Mouse (Mus musculus): ENCODE measurements at regions not wholly inside any gene's neighbourhood (a gene's known extent, or its start where the extent isn't known, plus 50 kb on each side); places are given as distances from the start of the nearest gene placed in this dataset.
"Not testable (repeated sequence)": the region's sequence is repeated elsewhere in the genome, so short reads cannot be mapped to it uniquely, and the experiment has no call there.

DNA sequence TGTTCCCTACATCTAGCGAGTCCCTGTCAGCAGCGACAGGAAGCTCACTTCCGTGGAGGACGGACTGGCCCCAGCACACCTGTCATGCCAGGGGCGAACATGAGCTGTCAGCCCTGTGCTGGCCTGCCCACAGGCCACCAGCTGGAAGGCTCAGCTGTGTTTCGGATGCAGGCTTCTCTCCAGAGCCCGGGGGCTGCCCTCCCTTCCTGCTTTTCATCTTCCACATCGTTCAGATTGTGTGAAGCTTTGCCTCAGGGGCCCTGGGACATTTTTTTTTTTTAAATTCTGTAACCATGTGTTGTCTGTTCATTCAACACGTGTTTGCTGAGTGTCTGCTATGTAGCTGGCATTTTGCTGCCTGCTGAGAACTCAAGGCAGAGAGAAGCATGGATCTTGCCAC lies 167.2 kb downstream of the Csl start:
- Histone ChIP-seq H3K9me3 (ENCODE audit: control insufficient read depth, low read length) (no peaks in the 10 kb centered on the region), H3K9ac (ENCODE audit: low read depth, low read length) (no peak overlapping the region), H3K36me3 (ENCODE audit: control insufficient read depth, insufficient read depth, low read length) (no peaks in the 10 kb centered on the region), H3K4me3 (ENCODE audit: low read depth, low read length) (no peak overlapping the region), H3K4me1 (replicated peaks; ENCODE audit: control insufficient read depth, insufficient read depth, low read length) (no peaks in the 10 kb centered on the region), H3K27me3 (replicated peaks; ENCODE audit: control insufficient read depth, insufficient read depth, low read length) (no peaks in the 10 kb centered on the region), H3K4me2 (no peak overlapping the region), H3K27ac (ENCODE audit: low read depth, low read length) (no peak overlapping the region)
- ATAC-seq (replicated peaks; ENCODE audit: low FRiP score) (no peak), DNase-seq (ENCODE audit: low spot score) (no peak)
- 34% methylated on average over 9 of the region's 9 CpGs for WGBS

DNA sequence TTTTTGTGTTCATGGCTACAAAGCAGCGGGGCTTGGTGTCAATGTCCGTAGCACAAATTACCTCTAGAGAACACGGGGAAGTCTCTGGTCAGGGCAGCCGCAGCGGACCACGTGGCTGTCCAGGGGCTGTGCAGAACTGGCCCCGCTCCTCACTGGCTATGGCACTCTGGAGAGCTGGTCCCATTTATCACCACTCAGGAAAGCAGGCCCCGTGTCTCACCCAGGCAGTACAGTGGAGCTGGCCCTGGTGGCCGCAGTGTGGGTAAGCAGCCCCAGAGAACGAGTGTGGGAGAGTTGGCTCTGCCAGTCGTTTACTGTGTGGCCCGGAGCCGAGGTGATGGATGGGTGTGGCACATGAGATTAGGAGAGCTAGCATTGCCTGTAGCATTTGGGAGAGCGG lies 163.8 kb downstream of the Csl start:
- Histone ChIP-seq H3K4me3 (ENCODE audit: low read depth, low read length) (no peak overlapping the region), H3K9ac (ENCODE audit: low read depth, low read length) (no peak overlapping the region), H3K27me3 (replicated peaks; ENCODE audit: control insufficient read depth, insufficient read depth, low read length) (no peaks in the 10 kb centered on the region), H3K36me3 (ENCODE audit: control insufficient read depth, insufficient read depth, low read length) (no peaks in the 10 kb centered on the region), H3K27ac (ENCODE audit: low read depth, low read length) (no peak overlapping the region), H3K4me1 (replicated peaks; ENCODE audit: control insufficient read depth, insufficient read depth, low read length) (no peaks in the 10 kb centered on the region), H3K4me2 (no peak overlapping the region), H3K9me3 (ENCODE audit: control insufficient read depth, low read length) (no peaks in the 10 kb centered on the region)
- DNase-seq (ENCODE audit: low spot score) = no peak
- no peak; the same call in 1 of the 2 replicates for ATAC-seq (replicated peaks; ENCODE audit: low FRiP score)
- 77% methylated on average over 14 of the region's 14 CpGs for WGBS

DNA sequence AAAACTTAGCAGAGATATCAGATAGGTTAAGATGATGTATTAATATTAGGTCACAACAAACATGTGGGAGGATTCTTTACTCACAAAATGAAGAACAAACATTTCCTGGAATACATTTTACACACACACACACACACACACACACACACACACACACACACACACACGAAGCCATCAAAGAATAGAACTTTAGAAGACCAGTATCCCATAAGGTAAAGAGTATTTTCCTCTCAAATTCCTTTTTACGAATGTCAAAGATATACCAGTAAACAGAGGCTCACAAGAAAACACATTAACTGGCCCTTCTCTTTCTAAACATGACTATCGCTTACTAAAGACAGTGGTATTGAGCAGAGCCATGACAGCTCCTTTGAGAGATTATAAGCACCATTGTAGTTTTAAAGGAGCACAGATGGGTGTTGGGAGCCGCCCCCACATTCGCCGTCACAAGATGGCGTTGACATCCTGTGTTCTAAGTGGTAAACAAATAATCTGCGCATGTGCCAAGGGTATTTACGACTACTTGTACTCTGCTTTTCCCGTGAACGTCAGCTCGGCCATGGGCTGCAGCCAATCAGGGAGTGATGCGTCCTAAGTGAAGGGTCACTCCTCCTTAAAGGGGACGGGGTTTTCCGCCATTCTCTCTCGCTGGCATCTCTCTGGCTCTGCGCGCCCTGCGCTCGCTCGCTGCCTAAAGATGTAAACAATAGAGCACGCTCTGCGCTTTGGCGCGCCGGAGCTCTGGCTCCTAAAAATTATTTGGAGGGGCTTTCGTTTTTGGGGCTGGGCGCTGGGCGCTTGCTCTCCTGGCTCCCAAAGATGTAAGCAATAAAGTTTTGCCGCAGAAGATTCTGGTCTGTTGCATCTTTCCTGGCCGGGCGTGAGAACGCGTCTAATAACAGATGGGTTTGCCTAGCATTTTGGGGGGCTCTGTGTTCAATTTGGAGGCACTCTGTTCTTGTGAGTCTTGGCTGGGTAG lies 160.0 kb downstream of the Csl start:
- H3K36me3 ChIP-seq (ENCODE audit: control insufficient read depth, insufficient read depth, low read length); H3K27ac ChIP-seq (ENCODE audit: low read depth, low read length); H3K9me3 ChIP-seq (ENCODE audit: control insufficient read depth, low read length); H3K27me3 ChIP-seq (replicated peaks; ENCODE audit: control insufficient read depth, insufficient read depth, low read length); ATAC-seq (replicated peaks; ENCODE audit: low FRiP score); H3K4me1 ChIP-seq (replicated peaks; ENCODE audit: control insufficient read depth, insufficient read depth, low read length); DNase-seq (ENCODE audit: low spot score): not testable (repeated sequence)
- 54% methylated on average over 21 of the region's 34 CpGs for WGBS
- Histone ChIP-seq H3K4me3 (ENCODE audit: low read depth, low read length) (peak overlapping the region; percentile 39), H3K9ac (ENCODE audit: low read depth, low read length) (0 out of 2 replicates have a peak overlapping the region, but pooled peaks have one; percentile 20), H3K4me2 (peak overlapping the region; percentile 52)

DNA sequence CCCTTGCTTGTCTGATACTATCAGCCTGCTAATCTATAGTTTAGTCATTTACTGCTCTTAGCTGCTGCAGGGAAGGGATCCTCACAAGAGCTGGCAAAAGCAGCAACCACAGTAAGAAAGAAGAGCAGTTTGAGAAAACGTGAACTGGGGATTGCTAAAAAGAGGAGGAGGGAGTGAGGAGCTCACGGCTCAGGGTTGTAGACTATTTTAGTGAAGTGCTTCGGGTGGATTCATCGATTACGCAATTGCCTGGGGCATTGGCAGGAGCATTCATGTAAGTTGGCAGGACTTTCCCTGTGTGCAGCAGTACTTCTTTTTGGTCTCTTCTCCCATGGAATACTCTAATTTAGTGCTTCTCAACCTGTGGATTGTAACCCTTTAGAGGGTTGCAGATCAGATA lies 157.1 kb downstream of the Csl start:
- Histone ChIP-seq H3K4me3 (ENCODE audit: low read depth, low read length) (no peak overlapping the region), H3K4me2 (no peak overlapping the region), H3K4me1 (replicated peaks; ENCODE audit: control insufficient read depth, insufficient read depth, low read length) (no peaks in the 10 kb centered on the region), H3K9me3 (ENCODE audit: control insufficient read depth, low read length) (no peaks in the 10 kb centered on the region), H3K36me3 (ENCODE audit: control insufficient read depth, insufficient read depth, low read length) (no peaks in the 10 kb centered on the region), H3K27ac (ENCODE audit: low read depth, low read length) (no peak overlapping the region), H3K9ac (ENCODE audit: low read depth, low read length) (no peak overlapping the region), H3K27me3 (replicated peaks; ENCODE audit: control insufficient read depth, insufficient read depth, low read length) (no peaks in the 10 kb centered on the region)
- no peak for ATAC-seq (replicated peaks; ENCODE audit: low FRiP score)
- WGBS = 72% methylated on average over 5 of the region's 5 CpGs
- DNase-seq (ENCODE audit: low spot score) = no peak

DNA sequence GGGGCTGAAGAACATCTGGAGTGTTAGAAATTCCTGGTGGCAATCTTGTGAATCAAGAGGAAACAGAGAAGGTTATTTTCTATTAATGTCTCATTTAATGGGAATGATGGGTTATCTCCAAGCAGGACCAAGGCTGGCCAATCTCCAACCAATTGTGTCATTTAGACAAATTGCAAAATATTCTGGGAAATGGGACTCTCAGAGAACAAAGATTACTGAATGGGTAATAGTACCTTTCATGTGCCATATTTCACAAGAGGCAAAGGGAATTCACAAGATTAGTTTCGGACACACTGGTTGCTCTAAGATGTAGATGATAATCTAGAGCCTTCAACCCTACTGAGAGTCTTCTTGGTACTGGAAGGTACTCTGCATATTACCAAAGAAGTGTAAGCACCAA lies 155.3 kb downstream of the Csl start:
- Histone ChIP-seq H3K9ac (ENCODE audit: low read depth, low read length) (no peak overlapping the region), H3K4me1 (replicated peaks; ENCODE audit: control insufficient read depth, insufficient read depth, low read length) (no peaks in the 10 kb centered on the region), H3K36me3 (ENCODE audit: control insufficient read depth, insufficient read depth, low read length) (no peaks in the 10 kb centered on the region), H3K27ac (ENCODE audit: low read depth, low read length) (no peak overlapping the region), H3K27me3 (replicated peaks; ENCODE audit: control insufficient read depth, insufficient read depth, low read length) (no peaks in the 10 kb centered on the region), H3K9me3 (ENCODE audit: control insufficient read depth, low read length) (no peaks in the 10 kb centered on the region), H3K4me3 (ENCODE audit: low read depth, low read length) (no peak overlapping the region), H3K4me2 (no peak overlapping the region)
- WGBS = 73% methylated on average over 1 of the region's 1 CpGs
- ATAC-seq (replicated peaks; ENCODE audit: low FRiP score) (no peak), DNase-seq (ENCODE audit: low spot score) (no peak)

DNA sequence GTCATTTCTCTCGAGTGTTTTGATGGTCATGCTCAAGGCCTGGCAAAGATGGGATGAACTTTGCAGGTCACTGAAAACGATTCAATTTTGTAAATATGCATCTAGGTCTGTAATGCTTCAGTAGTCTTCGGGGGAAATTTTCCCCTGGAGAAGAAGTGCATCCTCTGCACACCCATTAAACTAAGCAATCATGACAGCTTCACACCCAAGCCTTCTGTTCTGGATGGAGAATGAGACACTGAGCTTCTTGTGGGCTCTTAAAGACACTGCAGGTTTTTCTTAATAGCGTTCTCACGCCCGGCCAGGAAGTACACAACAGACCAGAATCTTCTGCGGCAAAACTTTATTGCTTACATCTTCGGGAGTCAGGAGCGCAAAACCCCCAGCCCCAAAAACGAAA lies 151.0 kb downstream of the Csl start:
- DNase-seq (ENCODE audit: low spot score) (no peak), ATAC-seq (replicated peaks; ENCODE audit: low FRiP score) (no peak)
- H3K27me3 ChIP-seq (replicated peaks; ENCODE audit: control insufficient read depth, insufficient read depth, low read length) = no peaks in the 10 kb centered on the region
- no peaks in the 10 kb centered on the region for H3K9me3 ChIP-seq (ENCODE audit: control insufficient read depth, low read length)
- no peak overlapping the region for H3K4me3 ChIP-seq (ENCODE audit: low read depth, low read length)
- no peaks in the 10 kb centered on the region for H3K36me3 ChIP-seq (ENCODE audit: control insufficient read depth, insufficient read depth, low read length)
- no peaks in the 10 kb centered on the region for H3K4me1 ChIP-seq (replicated peaks; ENCODE audit: control insufficient read depth, insufficient read depth, low read length)
- H3K27ac ChIP-seq (ENCODE audit: low read depth, low read length) = no peak overlapping the region
- no peak overlapping the region for H3K4me2 ChIP-seq
- 86% methylated on average over 10 of the region's 10 CpGs for WGBS
- no peak overlapping the region for H3K9ac ChIP-seq (ENCODE audit: low read depth, low read length)

DNA sequence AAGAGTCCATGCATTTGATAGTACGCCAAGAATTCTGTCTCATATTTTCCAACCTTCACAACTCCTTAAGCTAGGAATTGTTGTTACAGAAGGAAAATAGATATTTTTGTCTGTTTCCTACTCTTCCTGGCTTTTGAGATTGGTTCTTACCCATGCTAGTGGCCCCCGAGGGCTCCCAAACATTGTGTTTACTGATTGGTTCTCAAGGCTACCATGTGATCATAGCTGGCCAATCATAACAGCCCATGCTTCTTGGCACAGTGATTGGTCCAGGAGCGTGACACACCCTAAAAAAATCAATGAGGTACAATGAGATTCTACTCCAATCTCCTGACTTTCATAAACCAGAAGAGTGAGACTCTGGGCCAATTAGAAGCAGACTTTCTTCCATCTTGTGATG lies 150.0 kb downstream of the Csl start:
- H3K4me1 ChIP-seq (replicated peaks; ENCODE audit: control insufficient read depth, insufficient read depth, low read length) = no peaks in the 10 kb centered on the region
- ATAC-seq (replicated peaks; ENCODE audit: low FRiP score) (no peak), DNase-seq (ENCODE audit: low spot score) (no peak)
- H3K27ac ChIP-seq (ENCODE audit: low read depth, low read length) = no peak overlapping the region
- no peak overlapping the region for H3K9ac ChIP-seq (ENCODE audit: low read depth, low read length)
- no peak overlapping the region for H3K4me3 ChIP-seq (ENCODE audit: low read depth, low read length)
- WGBS = 84% methylated on average over 3 of the region's 3 CpGs
- no peaks in the 10 kb centered on the region for H3K9me3 ChIP-seq (ENCODE audit: control insufficient read depth, low read length)
- no peak overlapping the region for H3K4me2 ChIP-seq
- no peaks in the 10 kb centered on the region for H3K27me3 ChIP-seq (replicated peaks; ENCODE audit: control insufficient read depth, insufficient read depth, low read length)
- H3K36me3 ChIP-seq (ENCODE audit: control insufficient read depth, insufficient read depth, low read length) = no peaks in the 10 kb centered on the region

DNA sequence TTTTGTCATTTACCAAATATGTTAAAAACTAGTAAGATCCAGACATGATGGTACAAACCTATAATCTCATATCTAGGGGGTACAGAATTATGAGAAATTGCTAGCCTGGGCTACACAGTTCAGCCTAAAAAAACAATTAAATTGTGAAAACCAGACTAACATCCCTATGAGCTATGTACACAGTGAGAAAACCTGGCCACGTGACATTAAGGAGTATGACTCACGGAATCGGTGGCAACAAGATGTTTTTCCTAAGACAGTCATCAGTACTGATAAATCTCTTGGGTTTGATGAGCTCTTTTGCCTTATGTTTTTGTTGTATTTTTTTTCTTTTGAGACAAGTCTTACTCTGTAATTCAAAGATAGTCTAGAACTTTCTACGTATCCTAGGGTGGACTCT lies 148.6 kb downstream of the Csl start:
- Histone ChIP-seq H3K9ac (ENCODE audit: low read depth, low read length) (no peak overlapping the region), H3K4me3 (ENCODE audit: low read depth, low read length) (no peak overlapping the region), H3K36me3 (ENCODE audit: control insufficient read depth, insufficient read depth, low read length) (no peaks in the 10 kb centered on the region), H3K27me3 (replicated peaks; ENCODE audit: control insufficient read depth, insufficient read depth, low read length) (no peaks in the 10 kb centered on the region), H3K4me2 (no peak overlapping the region), H3K27ac (ENCODE audit: low read depth, low read length) (no peak overlapping the region), H3K4me1 (replicated peaks; ENCODE audit: control insufficient read depth, insufficient read depth, low read length) (no peaks in the 10 kb centered on the region), H3K9me3 (ENCODE audit: control insufficient read depth, low read length) (no peaks in the 10 kb centered on the region)
- DNase-seq (ENCODE audit: low spot score) (no peak), ATAC-seq (replicated peaks; ENCODE audit: low FRiP score) (no peak)
- 88% methylated on average over 4 of the region's 4 CpGs for WGBS

Data from liver, embryonic 11.5 days (tissue).